Mouse (Mus musculus): ENCODE measurements around the gene Gphn. TPM values are rescaled to one million over a fixed set of nuclear protein-coding genes. Genes with fewer than 3 reads are reported as not detected.
A peak's percentile ranks its signal among the peaks of the same experiment; 100 is the strongest.

Gphn gene
- polyA plus RNA-seq, 1 experiment from 2014 or later, result 19.3 TPM

- ATAC-seq (replicated peaks; ENCODE audit: low FRiP score, low read depth), result no peak
- Histone ChIP-seq H3K4me2 (ENCODE audit: low read length) (peak overlapping the region; percentile 86), H3K27me3 (ENCODE audit: insufficient read depth, low read length) (no peaks in the 10 kb centered on the region), H3K36me3 (ENCODE audit: insufficient read depth, low read length) (no peaks in the 10 kb centered on the region), H3K9ac (ENCODE audit: low read depth, low read length) (no peak overlapping the region), H3K27ac (no peak overlapping the region), H3K4me1 (replicated peaks; ENCODE audit: insufficient read depth, low read length) (no peaks in the 10 kb centered on the region), H3K9me3 (replicated peaks; ENCODE audit: low read length) (no peaks in the 10 kb centered on the region), H3K4me3 (replicated peaks; ENCODE audit: low read depth, low read length) (peak overlapping the region; percentile 97)
- no peak for DNase-seq (ENCODE audit: low spot score)
- WGBS, result 55% methylated on average over 4 of the region's 4 CpGs
- no peak for TF ChIP-seq CTCF (IDR thresholded peaks at IDR 0.05; ENCODE audit: low read depth)
Measured at GRCm38 (mm10) chr12:78228139-78228538, 2.0 kb downstream of the Gphn start.

GRCm38 (mm10) chr12:78232560-78232959 lies 6.4 kb downstream of the Gphn start:
- Histone ChIP-seq H3K4me3 (replicated peaks; ENCODE audit: low read depth, low read length) (no peak overlapping the region), H3K4me1 (replicated peaks; ENCODE audit: insufficient read depth, low read length) (no peaks in the 10 kb centered on the region), H3K4me2 (ENCODE audit: low read length) (no peak overlapping the region), H3K9me3 (replicated peaks; ENCODE audit: low read length) (no peaks in the 10 kb centered on the region), H3K27me3 (ENCODE audit: insufficient read depth, low read length) (no peaks in the 10 kb centered on the region), H3K36me3 (ENCODE audit: insufficient read depth, low read length) (no peaks in the 10 kb centered on the region), H3K27ac (no peak overlapping the region), H3K9ac (ENCODE audit: low read depth, low read length) (no peak overlapping the region)
- DNase-seq (ENCODE audit: low spot score) (no peak), ATAC-seq (replicated peaks; ENCODE audit: low FRiP score, low read depth) (no peak)
- TF ChIP-seq CTCF (IDR thresholded peaks at IDR 0.05; ENCODE audit: low read depth), result no peak

- no peak for DNase-seq (ENCODE audit: low spot score)
- no peak overlapping the region for H3K27ac ChIP-seq
- WGBS, result 76% methylated on average over 1 of the region's 1 CpGs
Measured at GRCm38 (mm10) chr12:78248366-78248765, 22.2 kb downstream of the Gphn start.

GRCm38 (mm10) chr12:78249151-78249550 lies 23.0 kb downstream of the Gphn start:
- no peak for DNase-seq (ENCODE audit: low spot score)
- H3K4me2 ChIP-seq (ENCODE audit: low read length), result no peak overlapping the region
- H3K9me3 ChIP-seq (replicated peaks; ENCODE audit: low read length), result no peaks in the 10 kb centered on the region
- H3K27me3 ChIP-seq (ENCODE audit: insufficient read depth, low read length), result no peaks in the 10 kb centered on the region
- no peak overlapping the region for H3K27ac ChIP-seq
- no peak overlapping the region for H3K4me3 ChIP-seq (replicated peaks; ENCODE audit: low read depth, low read length)
- no peak for TF ChIP-seq CTCF (IDR thresholded peaks at IDR 0.05; ENCODE audit: low read depth)
- H3K9ac ChIP-seq (ENCODE audit: low read depth, low read length), result no peak overlapping the region
- no peaks in the 10 kb centered on the region for H3K4me1 ChIP-seq (replicated peaks; ENCODE audit: insufficient read depth, low read length)
- no peaks in the 10 kb centered on the region for H3K36me3 ChIP-seq (ENCODE audit: insufficient read depth, low read length)
- ATAC-seq (replicated peaks; ENCODE audit: low FRiP score, low read depth), result no peak

More at GRCm38 (mm10) chr12:78248366-78248765, 22.2 kb downstream of the Gphn start:
- no peak overlapping the region for H3K9ac ChIP-seq (ENCODE audit: low read depth, low read length)
- H3K4me3 ChIP-seq (replicated peaks; ENCODE audit: low read depth, low read length), result no peak overlapping the region
- no peak for ATAC-seq (replicated peaks; ENCODE audit: low FRiP score, low read depth)
- no peaks in the 10 kb centered on the region for H3K9me3 ChIP-seq (replicated peaks; ENCODE audit: low read length)
- no peaks in the 10 kb centered on the region for H3K4me1 ChIP-seq (replicated peaks; ENCODE audit: insufficient read depth, low read length)
- H3K36me3 ChIP-seq (ENCODE audit: insufficient read depth, low read length), result no peaks in the 10 kb centered on the region
- TF ChIP-seq CTCF (IDR thresholded peaks at IDR 0.05; ENCODE audit: low read depth), result no peak
- H3K27me3 ChIP-seq (ENCODE audit: insufficient read depth, low read length), result no peaks in the 10 kb centered on the region
- H3K4me2 ChIP-seq (ENCODE audit: low read length), result no peak overlapping the region

- no peak overlapping the region for H3K4me2 ChIP-seq (ENCODE audit: low read length)
- TF ChIP-seq CTCF (IDR thresholded peaks at IDR 0.05; ENCODE audit: low read depth), result peak; percentile 27; the same call in 1 of the 2 replicates
- DNase-seq (ENCODE audit: low spot score) (no peak), ATAC-seq (replicated peaks; ENCODE audit: low FRiP score, low read depth) (no peak)
- H3K36me3 ChIP-seq (ENCODE audit: insufficient read depth, low read length), result no peaks in the 10 kb centered on the region
- no peak overlapping the region for H3K9ac ChIP-seq (ENCODE audit: low read depth, low read length)
- no peak overlapping the region for H3K27ac ChIP-seq
- no peaks in the 10 kb centered on the region for H3K9me3 ChIP-seq (replicated peaks; ENCODE audit: low read length)
- no peaks in the 10 kb centered on the region for H3K4me1 ChIP-seq (replicated peaks; ENCODE audit: insufficient read depth, low read length)
- H3K27me3 ChIP-seq (ENCODE audit: insufficient read depth, low read length), result no peaks in the 10 kb centered on the region
- no peak overlapping the region for H3K4me3 ChIP-seq (replicated peaks; ENCODE audit: low read depth, low read length)
- 64% methylated on average over 2 of the region's 2 CpGs for WGBS
Measured at GRCm38 (mm10) chr12:78277386-78277785, 51.2 kb downstream of the Gphn start.

- ATAC-seq (replicated peaks; ENCODE audit: low FRiP score, low read depth), result no peak
- Histone ChIP-seq H3K4me2 (ENCODE audit: low read length) (no peak overlapping the region), H3K36me3 (ENCODE audit: insufficient read depth, low read length) (no peaks in the 10 kb centered on the region), H3K27ac (no peak overlapping the region), H3K4me3 (replicated peaks; ENCODE audit: low read depth, low read length) (no peak overlapping the region), H3K27me3 (ENCODE audit: insufficient read depth, low read length) (no peaks in the 10 kb centered on the region), H3K4me1 (replicated peaks; ENCODE audit: insufficient read depth, low read length) (no peaks in the 10 kb centered on the region), H3K9me3 (replicated peaks; ENCODE audit: low read length) (no peaks in the 10 kb centered on the region), H3K9ac (ENCODE audit: low read depth, low read length) (no peak overlapping the region)
- no peak for DNase-seq (ENCODE audit: low spot score)
- WGBS, result 89% methylated on average over 1 of the region's 1 CpGs
- no peak for TF ChIP-seq CTCF (IDR thresholded peaks at IDR 0.05; ENCODE audit: low read depth)
Measured at GRCm38 (mm10) chr12:78290384-78290783, 64.2 kb downstream of the Gphn start.

- Histone ChIP-seq H3K4me3 (replicated peaks; ENCODE audit: low read depth, low read length) (no peak overlapping the region), H3K4me2 (ENCODE audit: low read length) (no peak overlapping the region), H3K9me3 (replicated peaks; ENCODE audit: low read length) (no peaks in the 10 kb centered on the region), H3K27ac (no peak overlapping the region), H3K9ac (ENCODE audit: low read depth, low read length) (no peak overlapping the region), H3K4me1 (replicated peaks; ENCODE audit: insufficient read depth, low read length) (no peaks in the 10 kb centered on the region), H3K27me3 (ENCODE audit: insufficient read depth, low read length) (no peaks in the 10 kb centered on the region), H3K36me3 (ENCODE audit: insufficient read depth, low read length) (no peaks in the 10 kb centered on the region)
- no peak for ATAC-seq (replicated peaks; ENCODE audit: low FRiP score, low read depth)
- no peak for TF ChIP-seq CTCF (IDR thresholded peaks at IDR 0.05; ENCODE audit: low read depth)
- no peak for DNase-seq (ENCODE audit: low spot score)
- WGBS, result 88% methylated on average over 1 of the region's 1 CpGs
Measured at GRCm38 (mm10) chr12:78298824-78299398, 72.7 kb downstream of the Gphn start.

Data from kidney, postnatal 0 days (tissue).